In genomic region chr6:124375435-124375884, GRCm38 (mm10) we compare ENCODE assay signal across 1 mouse cellular context.
A peak's percentile ranks its signal among the peaks of the same experiment; 100 is the strongest.
TF ChIP-seq lines count a peak whose summit lies in the region.

No protein-coding gene starts in this region.

TF ChIP-seq in MEL, 35 proteins besides CTCF, POLR2A, EP300 and RAD21 (continued from another document):
- TF ChIP-seq UBTF (IDR thresholded peaks at IDR 0.05; ENCODE audit: borderline replicate concordance, insufficient read depth, low read depth, low read length) (0 out of 2 replicates have a peak, but pooled peaks have one; percentile 41), SMC3 (IDR thresholded peaks at IDR 0.05; ENCODE audit: low read depth, low read length) (no peak), ELF1 (IDR thresholded peaks at IDR 0.05; ENCODE audit: low read depth, low read length) (peak; percentile 68), TAL1 (IDR thresholded peaks at IDR 0.05; ENCODE audit: low read length) (peak; percentile 96), NELFE (IDR thresholded peaks at IDR 0.05; ENCODE audit: low read depth, low read length) (peak; percentile 20), USF1 (IDR thresholded peaks at IDR 0.05; ENCODE audit: low read depth, low read length) (peak; percentile 40; the same call in 1 of the 2 replicates), KAT2A (conservative IDR thresholded peaks at IDR 0.05; ENCODE audit: low read depth, low read length) (peak; percentile 35; the same call in 1 of the 2 replicates), HCFC1 (IDR thresholded peaks at IDR 0.05; ENCODE audit: low read depth, low read length) (peak; percentile 36), MAFK (IDR thresholded peaks at IDR 0.05; ENCODE audit: borderline replicate concordance, low read depth, low read length) (no peak; the same call in 1 of the 2 replicates)
TF ChIP-seq in MEL: peak in this region for 25.
